Mouse (Mus musculus) right cerebral cortex, postnatal 14 days (tissue): ENCODE measurements around the gene Fxr1.
A peak's percentile ranks its signal among the peaks of the same experiment; 100 is the strongest.
"Not testable (repeated sequence)": the region's sequence is repeated elsewhere in the genome, so short reads cannot be mapped to it uniquely, and the experiment has no call there.

Experiments used
- DNase-seq: peaks from one replicate; pipeline ENCODE4 v3.0.0; 2022

Gene Fxr1

GRCm38 (mm10) chr3:34019540-34020381 lies at the start of gene Fxr1:
Gene Fxr1 (plus strand): TSS chr3:34019943.
- DNase-seq: peak; percentile 83

- DNase-seq: no peak
Measured at GRCm38 (mm10) chr3:33979395-33979794, 40.3 kb upstream of the Fxr1 start.

GRCm38 (mm10) chr3:33982746-33983145 lies 37.0 kb upstream of the Fxr1 start:
- no peak for DNase-seq

GRCm38 (mm10) chr3:33989302-33989701 lies 30.4 kb upstream of the Fxr1 start:
- DNase-seq: no peak

GRCm38 (mm10) chr3:33990451-33990850 lies 29.3 kb upstream of the Fxr1 start:
- DNase-seq: no peak

- no peak for DNase-seq
Measured at GRCm38 (mm10) chr3:33990921-33991320, 28.8 kb upstream of the Fxr1 start.

DNA sequence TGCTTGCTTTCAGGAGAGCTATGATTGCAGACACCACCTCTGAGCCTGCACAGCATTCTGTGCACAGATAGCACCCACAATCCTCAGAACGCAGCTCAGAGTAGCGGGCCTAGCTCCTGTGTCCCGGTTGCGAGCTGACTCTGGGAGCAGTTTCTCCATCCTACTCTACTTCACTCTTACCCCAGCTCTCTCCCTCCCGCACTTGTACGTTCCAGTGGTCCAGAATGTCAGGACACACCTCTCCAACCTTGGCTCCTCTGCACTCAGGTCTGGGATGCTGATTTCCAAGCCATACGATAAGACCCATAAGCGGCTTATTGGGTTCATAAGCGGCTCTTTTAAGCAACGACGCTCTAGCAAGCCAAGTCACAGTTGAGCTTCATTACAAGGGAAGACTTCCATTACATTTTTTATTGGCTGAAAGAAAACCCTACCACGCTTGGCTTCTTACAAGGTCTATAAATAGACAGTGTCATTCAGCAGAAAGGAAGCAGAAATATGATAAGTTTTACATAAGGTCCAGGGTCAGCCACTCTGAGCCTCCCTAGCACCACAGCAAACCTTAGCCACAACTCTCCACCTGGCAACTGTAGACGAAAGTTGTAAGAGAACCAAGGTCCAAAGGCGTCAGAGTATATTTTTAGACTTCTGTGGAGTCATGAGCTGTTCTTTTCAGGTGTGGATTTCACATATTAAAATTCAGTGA lies 26.2 kb upstream of the Fxr1 start:
- no peak for DNase-seq

GRCm38 (mm10) chr3:33994127-33994488 lies 25.6 kb upstream of the Fxr1 start:
- no peak for DNase-seq

GRCm38 (mm10) chr3:34001691-34002090 lies 18.1 kb upstream of the Fxr1 start:
- not testable (repeated sequence) for DNase-seq

GRCm38 (mm10) chr3:34003860-34004259 lies 15.9 kb upstream of the Fxr1 start:
- no peak for DNase-seq

DNA sequence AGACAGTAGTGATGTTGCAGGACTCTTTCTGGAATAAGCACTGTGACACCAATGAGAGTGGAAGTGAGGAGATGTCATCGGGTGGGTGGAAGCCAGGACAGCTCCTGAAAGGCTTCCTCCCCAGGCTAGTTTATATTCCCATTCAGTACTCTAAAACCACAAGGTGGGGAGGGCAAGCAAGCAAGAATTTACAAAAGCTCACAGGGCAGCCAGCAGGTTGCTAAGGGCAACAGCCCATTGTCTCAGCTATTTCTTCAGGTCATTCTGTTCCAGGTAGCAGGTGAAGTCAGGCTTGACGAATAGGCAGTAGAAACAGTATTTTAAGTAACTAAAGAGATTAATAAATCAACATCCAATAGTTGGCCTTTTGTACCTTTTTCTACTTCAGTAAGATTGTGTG lies 13.4 kb upstream of the Fxr1 start:
- DNase-seq: no peak

- DNase-seq: no peak
Measured at GRCm38 (mm10) chr3:34006824-34007223, 12.9 kb upstream of the Fxr1 start.

DNA sequence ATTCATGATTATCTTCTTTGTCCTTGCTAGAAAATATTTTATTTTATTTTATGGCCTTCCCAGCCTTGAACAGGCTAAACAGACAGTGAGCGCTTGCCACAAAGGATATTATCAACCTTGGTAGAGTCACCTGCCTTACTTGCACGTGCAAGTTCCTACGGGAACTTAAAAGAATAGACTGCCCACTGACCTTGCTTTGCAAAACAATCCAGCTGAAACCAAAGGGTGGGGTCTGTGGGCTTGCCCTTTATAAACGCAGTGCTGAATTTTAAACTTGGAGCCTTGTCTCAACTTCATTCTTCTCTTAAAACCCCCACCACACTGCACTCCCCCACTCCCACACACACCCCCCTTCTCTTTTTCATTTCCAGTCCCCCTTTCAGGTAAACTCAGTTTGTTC lies 12.1 kb upstream of the Fxr1 start:
- no peak for DNase-seq

GRCm38 (mm10) chr3:34008191-34008590 lies 11.6 kb upstream of the Fxr1 start:
- DNase-seq: no peak

DNA sequence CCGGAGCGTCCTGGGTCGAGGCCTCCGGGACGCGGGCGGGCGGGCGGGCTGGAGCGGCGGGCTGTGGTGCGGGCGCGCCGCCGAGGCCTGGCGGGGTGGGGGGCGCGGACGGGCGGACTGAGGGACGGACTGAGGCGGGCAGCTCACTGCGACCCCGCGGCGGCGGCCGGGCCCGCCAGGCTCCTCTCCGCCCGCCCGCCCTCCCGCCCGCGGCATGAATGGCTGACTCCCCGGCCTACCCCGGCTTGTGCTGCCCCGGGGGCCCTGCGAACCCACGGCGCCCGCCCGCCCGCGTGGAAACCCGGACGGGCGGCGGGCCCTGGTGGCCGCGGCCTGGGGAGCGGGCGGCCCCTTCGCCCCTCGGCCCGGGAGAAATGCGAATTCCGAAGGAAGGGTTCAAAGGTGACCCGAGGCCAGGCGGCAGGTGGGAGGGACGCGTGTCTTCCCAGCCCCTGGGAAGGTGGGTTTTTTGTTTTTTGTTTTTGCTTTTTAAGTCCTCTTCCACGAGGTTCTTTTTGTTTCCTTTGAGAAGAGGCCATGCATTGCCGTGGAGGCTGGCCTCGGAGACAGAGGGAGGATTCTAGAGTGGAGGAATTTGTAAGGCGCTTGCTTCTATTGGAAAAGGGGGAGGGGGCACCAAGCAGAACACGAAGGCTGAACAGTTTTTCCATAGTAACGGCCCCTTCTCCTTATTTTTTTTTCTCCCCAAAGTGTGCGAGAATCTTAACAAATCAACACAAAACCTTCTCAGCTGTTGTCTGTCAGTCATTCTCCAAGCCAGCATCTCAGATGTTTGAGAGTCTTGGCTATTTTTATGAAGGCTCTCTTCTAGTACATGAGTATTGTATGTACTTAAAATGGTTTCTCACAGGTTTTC lies 877 bp downstream of the Fxr1 start:
- no peak for DNase-seq

DNA sequence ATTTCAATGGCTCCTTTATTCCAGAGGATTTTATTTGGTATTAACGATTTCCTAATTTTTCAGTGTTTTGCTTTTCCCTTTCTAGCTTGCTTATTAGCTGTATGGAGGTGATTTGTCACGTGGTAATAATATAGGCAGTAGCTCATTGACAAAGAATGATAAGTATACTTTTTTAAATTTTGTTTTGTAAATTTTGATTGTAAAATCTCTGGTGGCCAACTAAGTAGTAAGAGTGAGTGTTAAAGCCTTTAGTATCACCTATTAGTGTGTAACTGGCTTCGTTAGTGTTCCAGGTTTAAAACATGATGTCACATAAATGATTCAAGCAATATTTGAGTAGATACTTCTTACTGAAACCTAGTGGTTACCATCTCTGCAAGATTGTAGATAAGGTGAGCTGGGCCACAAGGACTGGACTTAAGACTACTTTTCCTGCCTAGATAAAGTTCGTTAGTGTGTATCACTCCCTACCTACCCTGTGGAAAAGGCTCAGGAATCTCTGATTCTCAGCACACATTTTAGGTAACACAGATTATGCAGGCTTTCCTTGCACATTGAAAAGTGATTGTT lies 1.6 kb downstream of the Fxr1 start:
- no peak for DNase-seq

DNA sequence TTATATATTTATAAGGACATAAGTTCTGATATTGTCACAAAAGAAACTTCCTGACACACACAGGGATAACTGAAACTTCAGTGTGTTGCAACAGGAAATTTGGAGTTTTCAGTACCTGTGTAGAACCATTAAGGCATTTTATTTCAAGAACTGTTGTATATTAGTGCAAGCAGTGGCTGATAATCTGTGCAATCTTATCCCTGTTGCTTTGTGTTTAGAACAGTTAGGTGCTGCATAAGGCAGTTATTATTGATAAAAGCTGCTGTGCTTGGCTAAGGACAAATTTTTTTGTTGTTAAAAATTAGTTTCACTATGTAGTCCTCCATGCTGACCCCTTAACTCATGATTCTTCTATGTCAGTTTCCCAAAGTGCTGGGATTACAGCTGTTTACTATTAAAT lies 9.2 kb downstream of the Fxr1 start:
- DNase-seq: no peak

DNA sequence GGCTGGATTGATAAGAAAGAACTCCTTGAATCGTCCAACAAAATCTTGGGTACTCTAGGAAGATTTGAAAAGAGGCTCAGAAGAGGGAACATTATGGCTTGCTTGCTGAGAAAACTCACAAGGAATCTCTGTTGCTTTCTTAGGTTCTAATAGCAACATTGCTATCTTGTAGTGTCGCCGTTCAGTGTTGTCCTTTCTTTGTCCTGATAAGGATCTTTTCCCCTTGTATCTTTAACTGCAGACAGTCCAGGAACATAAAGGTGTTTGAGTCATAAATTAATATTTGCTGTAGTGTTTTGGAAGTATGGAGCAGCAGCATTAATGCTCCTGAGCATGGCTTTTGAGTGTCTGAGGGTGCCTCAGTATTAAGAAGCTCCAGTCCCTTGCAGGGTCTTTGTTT lies 10.9 kb downstream of the Fxr1 start:
- no peak for DNase-seq

DNA sequence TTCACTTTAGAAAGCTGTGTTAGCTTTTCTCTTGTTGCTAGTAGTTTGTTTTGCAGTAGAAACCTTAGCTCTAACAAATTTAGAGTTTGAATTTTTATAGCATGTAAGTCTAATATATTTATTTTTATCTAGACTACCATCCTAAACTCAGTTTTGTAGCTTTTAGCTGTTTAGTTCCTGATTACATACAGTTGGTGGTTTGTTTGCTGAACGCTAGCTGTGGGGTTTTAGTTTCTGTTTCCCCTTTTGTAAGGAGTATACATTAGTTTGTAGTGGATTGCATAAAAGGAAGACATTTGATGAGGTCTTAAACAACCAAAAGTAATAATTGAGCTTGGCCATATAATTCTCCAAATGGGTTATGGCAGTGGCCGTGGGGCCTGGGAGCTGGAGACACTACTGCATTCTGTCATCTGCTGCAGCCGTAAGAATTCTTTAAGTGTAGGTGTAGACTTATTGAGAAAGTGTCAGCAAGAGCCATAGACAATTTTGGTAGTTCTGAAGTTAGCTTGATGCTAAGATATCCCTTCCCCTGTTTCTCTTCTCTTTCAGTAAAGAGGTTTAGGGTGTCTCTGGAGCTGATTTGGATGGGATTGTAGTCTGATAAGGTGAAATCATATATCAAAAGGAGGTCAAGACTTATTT lies 14.1 kb downstream of the Fxr1 start:
- no peak for DNase-seq

- DNase-seq: no peak
Measured at GRCm38 (mm10) chr3:34034803-34035202, 15.1 kb downstream of the Fxr1 start.

GRCm38 (mm10) chr3:34035706-34036105 lies 16.0 kb downstream of the Fxr1 start:
- DNase-seq: no peak

DNA sequence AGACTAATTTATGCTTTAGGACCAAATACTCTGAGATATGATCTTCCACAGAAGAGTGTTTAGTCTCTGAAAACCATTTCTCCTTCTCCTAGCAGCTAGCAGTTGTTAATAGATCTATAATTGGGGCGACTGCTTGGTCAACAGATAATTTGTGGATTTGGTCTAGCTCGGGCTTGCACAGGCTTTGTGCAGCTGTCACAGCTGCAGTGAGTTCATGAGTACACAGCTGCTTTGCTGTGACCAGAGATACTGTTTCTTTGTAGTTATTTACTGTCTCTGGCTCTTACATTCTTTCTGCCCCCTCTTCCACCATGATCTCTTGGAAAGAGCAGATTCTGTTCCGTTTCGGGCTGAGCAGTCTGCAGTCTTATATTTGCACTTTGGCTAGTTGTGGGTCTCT lies 22.2 kb downstream of the Fxr1 start:
- no peak for DNase-seq

- DNase-seq: no peak
Measured at GRCm38 (mm10) chr3:34062352-34062751, 42.6 kb downstream of the Fxr1 start.
